Mouse (Mus musculus): ENCODE data around the gene Gm597.
A peak's percentile ranks its signal among the peaks of the same experiment; 100 is the strongest.

Gm597 gene

GRCm38 (mm10) chr1:28780152-28780551 lies at the start of gene Gm597:
TSS of gene Gm597 (minus strand) at chr1:28780252.
- DNase-seq (ENCODE audit: low spot score in 2 of 2): no peak

GRCm38 (mm10) chr1:28807689-28808088 lies 27.6 kb upstream of the Gm597 start:
- DNase-seq (ENCODE audit: low spot score in 2 of 2): peak in 1 of 2 experiments; percentile 6

DNA sequence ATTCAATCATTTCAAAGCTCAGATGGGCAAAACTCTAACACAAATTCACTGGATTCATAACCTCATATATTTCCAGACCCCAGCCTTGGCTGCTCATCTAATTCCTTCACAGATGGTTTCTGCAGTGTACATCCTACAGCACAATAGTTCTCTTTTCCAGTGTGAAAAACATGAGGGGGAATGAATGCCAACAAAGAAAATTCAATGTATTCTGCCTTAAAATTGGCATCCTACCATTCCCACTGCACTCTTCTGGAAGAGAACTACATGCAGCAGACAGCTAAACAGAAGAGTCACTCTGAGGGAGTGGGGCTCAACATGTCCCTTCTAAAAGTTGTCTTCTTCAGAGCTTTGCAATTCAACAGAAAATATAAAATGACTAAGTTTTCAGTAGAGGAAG lies 26.6 kb upstream of the Gm597 start:
- peak in 1 of 2 experiments; percentile 4 for DNase-seq (ENCODE audit: low spot score in 2 of 2)

DNA sequence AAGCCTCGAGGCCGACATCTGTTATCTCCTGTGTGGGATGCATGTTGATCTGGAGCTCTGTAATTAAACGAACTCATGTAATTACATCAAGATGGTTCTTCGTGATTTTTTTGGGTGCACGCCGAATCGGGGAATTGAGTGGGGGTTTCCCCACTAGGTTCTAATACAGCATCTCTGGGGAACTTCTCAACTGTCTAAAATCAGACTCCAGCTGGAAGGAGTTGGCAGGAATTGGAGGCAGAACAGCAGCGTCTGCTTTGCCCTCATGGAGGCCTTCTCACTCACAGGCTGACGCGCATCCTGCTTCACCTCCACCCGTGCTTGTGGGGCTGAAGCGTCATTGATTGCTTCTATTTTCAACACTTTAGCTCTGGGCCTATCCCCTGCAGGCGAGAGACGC lies 20.8 kb upstream of the Gm597 start:
- DNase-seq (ENCODE audit: low spot score in 2 of 2): no peak
